Mouse (Mus musculus) limb, embryonic 12.5 days (tissue): ENCODE data around the gene Tubgcp6. TPM values are rescaled to one million over a fixed set of nuclear protein-coding genes. Genes with fewer than 3 reads are reported as not detected.

Source experiments
- ATAC-seq: fragments of 200-750 bp; cut with Nextera tagmentation; 2 replicates; pipeline ENCODE4 v1.8.0; 2017; ENCODE audit warnings: low read depth, moderate TSS enrichment; ENCODE audit not compliant: insufficient number of reproducible peaks, insufficient read depth, low FRiP score, low TSS enrichment
- H3K27ac ChIP-seq: fragments of 300-500 bp; sonication (generic); 2 replicates; pipeline ENCODE4 v1.5.1; 2016; ENCODE audit warnings: mild to moderate bottlenecking, moderate library complexity
- H3K27me3 ChIP-seq: fragments of 300-500 bp; sonication (generic); 2 replicates; pipeline ENCODE4 v1.6.1; 2016; ENCODE audit warnings: mild to moderate bottlenecking, moderate library complexity
- H3K36me3 ChIP-seq: fragments of 300-500 bp; sonication (generic); 2 replicates; pipeline ENCODE4 v1.6.1; 2016; ENCODE audit warnings: mild to moderate bottlenecking, moderate library complexity
- H3K4me1 ChIP-seq: fragments of 300-500 bp; sonication (generic); replicated peaks from 2 replicates; pipeline ENCODE4 v1.6.1; 2016
- H3K4me2 ChIP-seq: fragments of 300-500 bp; sonication (generic); 2 replicates; pipeline ENCODE4 v1.6.1; 2016; ENCODE audit warnings: mild to moderate bottlenecking, moderate library complexity
- H3K4me3 ChIP-seq: fragments of 300-500 bp; sonication (generic); replicated peaks from 2 replicates; pipeline ENCODE4 v1.5.1; 2016; ENCODE audit warnings: mild to moderate bottlenecking
- H3K9ac ChIP-seq: fragments of 300-500 bp; sonication (generic); replicated peaks from 2 replicates; pipeline ENCODE4 v1.6.1; 2016; ENCODE audit warnings: mild to moderate bottlenecking, moderate library complexity
- H3K9me3 ChIP-seq: fragments of 300-500 bp; sonication (generic); 2 replicates; pipeline ENCODE4 v1.6.1; 2016; ENCODE audit warnings: mild to moderate bottlenecking, moderate library complexity
- WGBS: fragments of 180-500 bp; shearing (Covaris S2); methylation state at CpG from one replicate; pipeline ENCODE4 v1.1.7; 2016; 5-methylcytosine and 5-hydroxymethylcytosine counted together
- polyA plus RNA-seq: library from polyadenylated mRNA; unstranded; fragments of >200 nt; fragmentation: Nextera tagmentation; extraction: Ambion mirVana; gene quantifications from 2 replicates; pipeline ENCODE4 v1.2.1, GENCODE M21; 2016

Tubgcp6 gene
- polyA plus RNA-seq, 1 experiment from 2014 or later, result 22.7 TPM

GRCm38 (mm10) chr15:89128382-89129350 is 5.8 kb upstream of the Tubgcp6 start, which contains the start of gene Hdac10:
Gene Hdac10, minus strand, starts transcription at chr15:89128700.
- peak within 1 kb of the TSS; percentile 76 for H3K4me2 ChIP-seq
- H3K9ac ChIP-seq, result peak within 1 kb of the TSS; percentile 66
- peaks cover 19% of the 10 kb centered on the region for H3K4me1 ChIP-seq
- no peaks in the 10 kb centered on the region for H3K9me3 ChIP-seq
- H3K27ac ChIP-seq, result peak within 1 kb of the TSS; percentile 77; the same call in 1 of the 2 replicates
- peak within 1 kb of the TSS; percentile 58 for H3K4me3 ChIP-seq
- ATAC-seq, result peak; percentile 88
- H3K27me3 ChIP-seq, result no peaks in the 10 kb centered on the region
- H3K36me3 ChIP-seq, result 0 out of 2 replicates have a peak, but pooled peaks cover 2% of the 10 kb centered on the region
- 3% methylated on average over 36 of the region's 36 CpGs for WGBS

- peak overlapping the region; percentile 76 for H3K4me2 ChIP-seq
- H3K9me3 ChIP-seq, result no peaks in the 10 kb centered on the region
- ATAC-seq, result no peak
- 0 out of 2 replicates have a peak, but pooled peaks cover 2% of the 10 kb centered on the region for H3K36me3 ChIP-seq
- H3K4me1 ChIP-seq, result peaks cover 23% of the 10 kb centered on the region
- H3K27me3 ChIP-seq, result no peaks in the 10 kb centered on the region
- peak overlapping the region; percentile 58; the same call in 1 of the 2 replicates for H3K4me3 ChIP-seq
- H3K27ac ChIP-seq, result no peak overlapping the region
- 86% methylated on average over 8 of the region's 8 CpGs for WGBS
- H3K9ac ChIP-seq, result peak overlapping the region; percentile 66
These were observed 4.5 kb upstream of the Tubgcp6 start for GRCm38 (mm10) chr15:89127364-89127940.

GRCm38 (mm10) chr15:89126622-89127021 is 3.7 kb upstream of the Tubgcp6 start:
- WGBS, result 87% methylated on average over 8 of the region's 8 CpGs
- Histone ChIP-seq H3K4me2 (no peak overlapping the region), H3K4me3 (no peak overlapping the region), H3K27me3 (no peaks in the 10 kb centered on the region), H3K27ac (no peak overlapping the region), H3K9ac (no peak overlapping the region), H3K4me1 (peaks cover 31% of the 10 kb centered on the region), H3K36me3 (0 out of 2 replicates have a peak, but pooled peaks cover 2% of the 10 kb centered on the region), H3K9me3 (no peaks in the 10 kb centered on the region)
- no peak for ATAC-seq

GRCm38 (mm10) chr15:89125351-89125750 is 2.4 kb upstream of the Tubgcp6 start:
- Histone ChIP-seq H3K27me3 (no peaks in the 10 kb centered on the region), H3K4me1 (peaks cover 44% of the 10 kb centered on the region), H3K27ac (no peak overlapping the region), H3K4me3 (no peak overlapping the region), H3K4me2 (no peak overlapping the region), H3K36me3 (peaks cover 5% of the 10 kb centered on the region), H3K9ac (no peak overlapping the region), H3K9me3 (no peaks in the 10 kb centered on the region)
- ATAC-seq, result no peak
- whole genome bisulfite sequencing, result 90% methylated on average over 9 of the region's 9 CpGs

- Histone ChIP-seq H3K27ac (no peak overlapping the region), H3K36me3 (peaks cover 15% of the 10 kb centered on the region), H3K4me2 (no peak overlapping the region), H3K9me3 (no peaks in the 10 kb centered on the region), H3K9ac (no peak overlapping the region), H3K4me1 (peaks cover 48% of the 10 kb centered on the region), H3K27me3 (no peaks in the 10 kb centered on the region), H3K4me3 (no peak overlapping the region)
- ATAC-seq, result no peak
- WGBS, result 89% methylated on average over 3 of the region's 3 CpGs
These were observed 1.4 kb upstream of the Tubgcp6 start for GRCm38 (mm10) chr15:89124312-89124711.

- no peak for ATAC-seq
- 30% methylated on average over 11 of the region's 11 CpGs for WGBS
- H3K4me1 ChIP-seq, result peaks cover 44% of the 10 kb centered on the region
These were observed 683 bp upstream of the Tubgcp6 start for GRCm38 (mm10) chr15:89123595-89123994.

GRCm38 (mm10) chr15:89118007-89118406 is 4.9 kb downstream of the Tubgcp6 start:
- peaks cover 71% of the 10 kb centered on the region for H3K36me3 ChIP-seq
- H3K4me1 ChIP-seq, result peaks cover 26% of the 10 kb centered on the region
- H3K4me3 ChIP-seq, result no peak overlapping the region
- no peak overlapping the region for H3K27ac ChIP-seq
- H3K9ac ChIP-seq, result no peak overlapping the region
- no peaks in the 10 kb centered on the region for H3K9me3 ChIP-seq
- no peak overlapping the region for H3K4me2 ChIP-seq
- no peaks in the 10 kb centered on the region for H3K27me3 ChIP-seq
- no peak for ATAC-seq

More at GRCm38 (mm10) chr15:89123595-89123994, 683 bp upstream of the Tubgcp6 start:
- peak overlapping the region; percentile 81 for H3K27ac ChIP-seq
- H3K9ac ChIP-seq, result peak overlapping the region; percentile 72
- no peaks in the 10 kb centered on the region for H3K27me3 ChIP-seq
- peak overlapping the region; percentile 96 for H3K4me2 ChIP-seq
- peaks cover 20% of the 10 kb centered on the region for H3K36me3 ChIP-seq
- H3K4me3 ChIP-seq, result peak overlapping the region; percentile 79
- no peaks in the 10 kb centered on the region for H3K9me3 ChIP-seq

GRCm38 (mm10) chr15:89110147-89110546 is 12.8 kb downstream of the Tubgcp6 start:
- Histone ChIP-seq H3K9ac (no peak overlapping the region), H3K4me2 (no peak overlapping the region), H3K4me1 (no peaks in the 10 kb centered on the region), H3K27ac (no peak overlapping the region), H3K36me3 (peaks cover 94% of the 10 kb centered on the region), H3K4me3 (no peak overlapping the region), H3K9me3 (no peaks in the 10 kb centered on the region), H3K27me3 (no peaks in the 10 kb centered on the region)
- WGBS, result 88% methylated on average over 9 of the region's 9 CpGs
- no peak for ATAC-seq

GRCm38 (mm10) chr15:89106976-89107375 is 15.9 kb downstream of the Tubgcp6 start:
- Histone ChIP-seq H3K9ac (no peak overlapping the region), H3K27me3 (no peaks in the 10 kb centered on the region), H3K4me3 (no peak overlapping the region), H3K27ac (no peak overlapping the region), H3K4me1 (no peaks in the 10 kb centered on the region), H3K9me3 (no peaks in the 10 kb centered on the region), H3K4me2 (no peak overlapping the region), H3K36me3 (peaks cover 100% of the 10 kb centered on the region)
- 92% methylated on average over 1 of the region's 1 CpGs for WGBS
- ATAC-seq, result no peak

- no peaks in the 10 kb centered on the region for H3K4me1 ChIP-seq
- no peaks in the 10 kb centered on the region for H3K9me3 ChIP-seq
- ATAC-seq, result no peak
- 90% methylated on average over 13 of the region's 13 CpGs for WGBS
- H3K27me3 ChIP-seq, result no peaks in the 10 kb centered on the region
- H3K4me3 ChIP-seq, result no peak overlapping the region
- H3K36me3 ChIP-seq, result peaks cover 100% of the 10 kb centered on the region
- H3K4me2 ChIP-seq, result no peak overlapping the region
- H3K9ac ChIP-seq, result no peak overlapping the region
- H3K27ac ChIP-seq, result no peak overlapping the region
These were observed 16.8 kb downstream of the Tubgcp6 start for GRCm38 (mm10) chr15:89106073-89106472.

- 98% methylated on average over 8 of the region's 8 CpGs for WGBS
- ATAC-seq, result no peak
- no peak overlapping the region for H3K4me3 ChIP-seq
- no peak overlapping the region for H3K27ac ChIP-seq
- no peaks in the 10 kb centered on the region for H3K9me3 ChIP-seq
- peaks cover 100% of the 10 kb centered on the region for H3K36me3 ChIP-seq
- no peak overlapping the region for H3K9ac ChIP-seq
- no peaks in the 10 kb centered on the region for H3K4me1 ChIP-seq
- no peak overlapping the region for H3K4me2 ChIP-seq
- no peaks in the 10 kb centered on the region for H3K27me3 ChIP-seq
These were observed 18.5 kb downstream of the Tubgcp6 start for GRCm38 (mm10) chr15:89104425-89104824.
